Mouse (Mus musculus) MEL (cell line): Measurements from ENCODE around the gene Zkscan6.

Source experiments
- CTCF ChIP-seq, 3 experiments: IDR thresholded peaks in 2 of 3; conservative IDR thresholded peaks in 1 of 3; 2 replicates each; pipeline ENCODE4 v1.5.1; 2011 to 2012; ENCODE audit warnings: low read length in 3 of 3, low read depth in 2 of 3, mild to moderate bottlenecking in 2 of 3, improper control_type of control experiment in 1 of 3, inconsistent platforms in 1 of 3, mixed read lengths in 1 of 3, moderate library complexity in 1 of 3; ENCODE audit not compliant: control insufficient read depth in 1 of 3, insufficient read depth in 1 of 3, poor library complexity in 1 of 3, severe bottlenecking in 1 of 3
- EP300 ChIP-seq, 2 experiments: IDR thresholded peaks; 2 replicates each; pipeline ENCODE4 v1.6.1; 2011; ENCODE audit warnings: improper control_type of control experiment in 2 of 2, low read length in 2 of 2, low read depth in 1 of 2, mild to moderate bottlenecking in 1 of 2
- ETS1 ChIP-seq: IDR thresholded peaks from 2 replicates; pipeline ENCODE4 v1.6.1; 2012; ENCODE audit warnings: low read depth, mild to moderate bottlenecking, inconsistent platforms, low read length, improper control_type of control experiment, moderate library complexity
- MAZ ChIP-seq: IDR thresholded peaks from 2 replicates; pipeline ENCODE4 v1.6.1; 2012; ENCODE audit warnings: low read depth, mild to moderate bottlenecking, inconsistent platforms, low read length, improper control_type of control experiment
- POLR2A ChIP-seq, 2 experiments: IDR thresholded peaks; 2 replicates each; pipeline ENCODE4 v1.6.1; 2011 to 2012; ENCODE audit warnings: low read length in 2 of 2, mild to moderate bottlenecking in 2 of 2, control low read depth in 1 of 2, improper control_type of control experiment in 1 of 2, low read depth in 1 of 2, moderate library complexity in 1 of 2; ENCODE audit not compliant: control insufficient read depth in 1 of 2, insufficient read depth in 1 of 2, poor library complexity in 1 of 2
- TBP ChIP-seq: IDR thresholded peaks from 2 replicates; pipeline ENCODE4 v1.8.0; 2011; ENCODE audit warnings: low read depth, low read length, improper control_type of control experiment
- TCF12 ChIP-seq: IDR thresholded peaks from 2 replicates; pipeline ENCODE4 v1.6.1; 2014; ENCODE audit warnings: low read depth, mild to moderate bottlenecking, inconsistent platforms, low read length, improper control_type of control experiment, moderate library complexity
- UBTF ChIP-seq: IDR thresholded peaks from 2 replicates; pipeline ENCODE4 v1.6.1; 2012; ENCODE audit warnings: low read depth, mild to moderate bottlenecking, inconsistent platforms, low read length, improper control_type of control experiment, moderate library complexity, borderline replicate concordance; ENCODE audit not compliant: insufficient read depth

DNA sequence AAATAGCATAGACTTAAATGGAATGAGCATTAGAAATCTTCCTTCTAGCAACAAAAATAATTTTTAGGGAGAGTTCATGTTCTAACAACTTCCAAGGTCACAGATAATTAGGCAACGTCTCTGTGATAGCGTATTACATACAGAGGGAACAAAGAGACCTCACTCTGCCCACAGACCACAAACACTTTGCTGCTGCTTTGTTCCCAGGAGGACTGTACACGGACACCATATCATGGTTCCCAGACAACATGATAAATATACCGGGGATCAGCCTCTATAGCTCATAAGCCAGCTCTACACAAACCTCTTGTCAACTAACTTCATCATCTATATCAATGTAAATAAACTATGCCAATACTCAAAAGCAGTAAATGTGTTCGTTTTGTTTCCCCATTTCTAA, 37.0 kb upstream of the Zkscan6 start:
- TF ChIP-seq ETS1: peak; percentile 84
- TF ChIP-seq EP300 (IDR thresholded peaks at IDR 0.05; ENCODE audit: low read depth in 1 of 2, low read length in 2 of 2): peak; percentile 79 to 82; a peak in 3 of 4 replicates
- no peak for TF ChIP-seq MAZ
- TF ChIP-seq POLR2A (IDR thresholded peaks at IDR 0.05; ENCODE audit: control insufficient read depth in 1 of 2, insufficient read depth in 1 of 2, low read depth in 1 of 2, low read length in 2 of 2, poor library complexity in 1 of 2): no peak
- TF ChIP-seq CTCF (IDR thresholded peaks at IDR 0.05 in 2 of 3, conservative IDR thresholded peaks at IDR 0.05 in 1 of 3; ENCODE audit: control insufficient read depth in 1 of 3, insufficient read depth in 1 of 3, low read depth in 2 of 3, low read length in 3 of 3, poor library complexity in 1 of 3, severe bottlenecking in 1 of 3): no peak
- no peak for TF ChIP-seq UBTF
- no peak for TF ChIP-seq TBP
- peak; percentile 82 for TF ChIP-seq TCF12
